Mouse (Mus musculus) limb, embryonic 12.5 days (tissue): ENCODE data around the gene Ilf2. TPM values are rescaled to one million over a fixed set of nuclear protein-coding genes. Genes with fewer than 3 reads are reported as not detected.

ENCODE experiments used
- ATAC-seq: fragments of 200-750 bp; cut with Nextera tagmentation; 2 replicates; pipeline ENCODE4 v1.8.0; 2017; ENCODE audit warnings: low read depth, moderate TSS enrichment; ENCODE audit not compliant: insufficient number of reproducible peaks, insufficient read depth, low FRiP score, low TSS enrichment
- H3K27ac ChIP-seq: fragments of 300-500 bp; sonication (generic); 2 replicates; pipeline ENCODE4 v1.5.1; 2016; ENCODE audit warnings: mild to moderate bottlenecking, moderate library complexity
- H3K27me3 ChIP-seq: fragments of 300-500 bp; sonication (generic); 2 replicates; pipeline ENCODE4 v1.6.1; 2016; ENCODE audit warnings: mild to moderate bottlenecking, moderate library complexity
- H3K36me3 ChIP-seq: fragments of 300-500 bp; sonication (generic); 2 replicates; pipeline ENCODE4 v1.6.1; 2016; ENCODE audit warnings: mild to moderate bottlenecking, moderate library complexity
- H3K4me1 ChIP-seq: fragments of 300-500 bp; sonication (generic); replicated peaks from 2 replicates; pipeline ENCODE4 v1.6.1; 2016
- H3K4me2 ChIP-seq: fragments of 300-500 bp; sonication (generic); 2 replicates; pipeline ENCODE4 v1.6.1; 2016; ENCODE audit warnings: mild to moderate bottlenecking, moderate library complexity
- H3K4me3 ChIP-seq: fragments of 300-500 bp; sonication (generic); replicated peaks from 2 replicates; pipeline ENCODE4 v1.5.1; 2016; ENCODE audit warnings: mild to moderate bottlenecking
- H3K9ac ChIP-seq: fragments of 300-500 bp; sonication (generic); replicated peaks from 2 replicates; pipeline ENCODE4 v1.6.1; 2016; ENCODE audit warnings: mild to moderate bottlenecking, moderate library complexity
- H3K9me3 ChIP-seq: fragments of 300-500 bp; sonication (generic); 2 replicates; pipeline ENCODE4 v1.6.1; 2016; ENCODE audit warnings: mild to moderate bottlenecking, moderate library complexity
- WGBS: fragments of 180-500 bp; shearing (Covaris S2); methylation state at CpG from one replicate; pipeline ENCODE4 v1.1.7; 2016; 5-methylcytosine and 5-hydroxymethylcytosine counted together
- polyA plus RNA-seq: library from polyadenylated mRNA; unstranded; fragments of >200 nt; fragmentation: Nextera tagmentation; extraction: Ambion mirVana; gene quantifications from 2 replicates; pipeline ENCODE4 v1.2.1, GENCODE M21; 2016

Gene Ilf2
- polyA plus RNA-seq, result 329 and 362 TPM in 2 replicates

GRCm38 (mm10) chr3:90475831-90476611, at the start of gene Ilf2:
TSS of gene Ilf2 (plus strand) at chr3:90476126.
- H3K27me3 ChIP-seq, result no peaks in the 10 kb centered on the region
- H3K4me1 ChIP-seq, result peaks cover 11% of the 10 kb centered on the region
- H3K36me3 ChIP-seq, result peaks cover 38% of the 10 kb centered on the region
- H3K4me3 ChIP-seq, result peak within 1 kb of the TSS; percentile 76
- under 1% methylated on average over 45 of the region's 45 CpGs for WGBS
- no peaks in the 10 kb centered on the region for H3K9me3 ChIP-seq
- peak within 1 kb of the TSS; percentile 97 for H3K27ac ChIP-seq
- ATAC-seq, result peak; percentile 99
- H3K4me2 ChIP-seq, result peak within 1 kb of the TSS; percentile 81
- peak within 1 kb of the TSS; percentile 93 for H3K9ac ChIP-seq

GRCm38 (mm10) chr3:90427574-90427973, 48.4 kb upstream of the Ilf2 start:
- Histone ChIP-seq H3K27ac (no peak overlapping the region), H3K9me3 (no peaks in the 10 kb centered on the region), H3K27me3 (no peaks in the 10 kb centered on the region), H3K4me1 (peaks cover 27% of the 10 kb centered on the region), H3K9ac (no peak overlapping the region), H3K4me3 (no peak overlapping the region), H3K36me3 (peaks cover 44% of the 10 kb centered on the region), H3K4me2 (no peak overlapping the region)
- ATAC-seq, result no peak
- WGBS, result 63% methylated on average over 1 of the region's 1 CpGs

GRCm38 (mm10) chr3:90428186-90428585, 47.7 kb upstream of the Ilf2 start:
- Histone ChIP-seq H3K4me2 (no peak overlapping the region), H3K4me3 (no peak overlapping the region), H3K27ac (no peak overlapping the region), H3K9me3 (no peaks in the 10 kb centered on the region), H3K36me3 (peaks cover 38% of the 10 kb centered on the region), H3K9ac (no peak overlapping the region), H3K4me1 (peaks cover 27% of the 10 kb centered on the region), H3K27me3 (no peaks in the 10 kb centered on the region)
- WGBS, result 88% methylated on average over 6 of the region's 6 CpGs
- no peak for ATAC-seq

- 86% methylated on average over 3 of the region's 3 CpGs for WGBS
- Histone ChIP-seq H3K27me3 (no peaks in the 10 kb centered on the region), H3K4me2 (no peak overlapping the region), H3K9me3 (no peaks in the 10 kb centered on the region), H3K9ac (no peak overlapping the region), H3K36me3 (peaks cover 25% of the 10 kb centered on the region), H3K27ac (no peak overlapping the region), H3K4me1 (peaks cover 33% of the 10 kb centered on the region), H3K4me3 (no peak overlapping the region)
- no peak for ATAC-seq
These were observed 46.4 kb upstream of the Ilf2 start for GRCm38 (mm10) chr3:90429576-90429975.

GRCm38 (mm10) chr3:90432348-90432747, 43.6 kb upstream of the Ilf2 start:
- 18% methylated on average over 2 of the region's 2 CpGs for WGBS
- Histone ChIP-seq H3K9ac (peak overlapping the region; percentile 93), H3K4me3 (peak overlapping the region; percentile 78), H3K36me3 (0 out of 2 replicates have a peak, but pooled peaks cover 16% of the 10 kb centered on the region), H3K4me2 (peak overlapping the region; percentile 76), H3K9me3 (no peaks in the 10 kb centered on the region), H3K27me3 (no peaks in the 10 kb centered on the region), H3K4me1 (peaks cover 25% of the 10 kb centered on the region), H3K27ac (no peak overlapping the region)
- no peak for ATAC-seq

DNA sequence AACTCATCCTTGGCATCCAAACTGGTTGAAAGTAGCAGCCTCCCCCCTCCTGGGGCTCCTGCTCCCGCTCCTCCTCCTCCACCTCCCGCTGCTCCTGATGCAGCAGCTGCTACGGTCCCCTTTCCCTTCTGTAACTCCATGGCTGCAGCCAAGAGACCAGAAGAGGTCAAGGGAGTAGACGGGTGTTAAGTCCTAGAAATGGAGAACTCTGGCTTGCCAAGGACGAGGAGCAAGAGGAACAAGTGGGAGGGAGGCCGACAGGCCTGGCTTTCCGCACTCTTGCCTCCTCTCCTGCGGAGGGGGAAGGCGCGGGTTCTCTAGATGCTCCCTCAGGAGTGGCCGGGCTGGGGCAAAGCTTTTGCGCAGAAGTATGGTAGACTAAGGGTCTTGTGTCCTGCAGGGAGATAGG, 43.1 kb upstream of the Ilf2 start:
- WGBS, result under 1% methylated on average over 12 of the region's 12 CpGs
- peak; percentile 13; the same call in 1 of the 2 replicates for ATAC-seq
- Histone ChIP-seq H3K4me2 (peak overlapping the region; percentile 76), H3K36me3 (0 out of 2 replicates have a peak, but pooled peaks cover 16% of the 10 kb centered on the region), H3K4me1 (peaks cover 22% of the 10 kb centered on the region), H3K27ac (peak overlapping the region; percentile 97), H3K4me3 (peak overlapping the region; percentile 78), H3K9ac (peak overlapping the region; percentile 93), H3K9me3 (no peaks in the 10 kb centered on the region), H3K27me3 (no peaks in the 10 kb centered on the region)

- Histone ChIP-seq H3K9ac (peak within 1 kb of the TSS; percentile 93), H3K27me3 (no peaks in the 10 kb centered on the region), H3K4me3 (peak within 1 kb of the TSS; percentile 78), H3K4me1 (peaks cover 22% of the 10 kb centered on the region), H3K9me3 (no peaks in the 10 kb centered on the region), H3K4me2 (peak within 1 kb of the TSS; percentile 76), H3K27ac (peak within 1 kb of the TSS; percentile 97), H3K36me3 (0 out of 2 replicates have a peak, but pooled peaks cover 16% of the 10 kb centered on the region)
- under 1% methylated on average over 52 of the region's 52 CpGs for WGBS
- ATAC-seq, result peak; percentile 99
These were observed 42.4 kb upstream of the Ilf2 start, which contains the start of gene Ints3 for GRCm38 (mm10) chr3:90433381-90434020. TSS of gene Ints3 (minus strand) at chr3:90433622.

DNA sequence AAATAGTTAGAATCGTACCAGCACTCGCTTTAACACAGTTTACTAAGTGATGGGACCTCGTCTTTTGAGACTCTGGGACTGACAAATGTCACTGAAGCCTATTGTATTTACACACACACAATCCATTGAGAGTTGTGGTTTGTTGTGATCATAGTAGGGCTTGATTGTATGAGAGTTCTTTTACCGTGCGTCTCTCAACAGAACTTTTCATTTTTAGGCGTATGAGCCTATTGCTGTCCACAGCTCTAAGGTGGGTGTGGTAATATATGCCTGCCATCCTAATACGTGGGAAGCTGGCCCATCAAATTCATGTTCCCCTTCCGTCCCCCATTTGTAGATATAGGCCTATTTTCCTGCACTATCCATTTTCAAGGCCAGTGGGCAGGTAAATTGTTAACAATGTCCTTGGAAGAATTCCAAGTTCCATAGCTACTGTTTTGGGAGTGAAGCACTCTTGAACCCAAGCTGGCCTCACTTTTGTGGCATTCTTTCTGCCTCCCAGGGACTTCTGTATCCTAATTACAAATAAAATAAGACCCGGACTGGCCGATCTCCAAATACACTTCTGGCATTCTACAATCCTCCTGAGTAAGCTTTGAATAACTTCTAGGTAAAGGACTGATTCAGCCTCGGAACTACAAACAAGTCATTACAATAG, 41.7 kb upstream of the Ilf2 start:
- H3K9me3 ChIP-seq, result no peaks in the 10 kb centered on the region
- H3K36me3 ChIP-seq, result 0 out of 2 replicates have a peak, but pooled peaks cover 9% of the 10 kb centered on the region
- peak overlapping the region; percentile 76 for H3K4me2 ChIP-seq
- peaks cover 22% of the 10 kb centered on the region for H3K4me1 ChIP-seq
- peak overlapping the region; percentile 78 for H3K4me3 ChIP-seq
- WGBS, result 63% methylated on average over 11 of the region's 11 CpGs
- no peaks in the 10 kb centered on the region for H3K27me3 ChIP-seq
- no peak for ATAC-seq
- peak overlapping the region; percentile 97; the same call in 1 of the 2 replicates for H3K27ac ChIP-seq
- no peak overlapping the region; the same call in 1 of the 2 replicates for H3K9ac ChIP-seq

DNA sequence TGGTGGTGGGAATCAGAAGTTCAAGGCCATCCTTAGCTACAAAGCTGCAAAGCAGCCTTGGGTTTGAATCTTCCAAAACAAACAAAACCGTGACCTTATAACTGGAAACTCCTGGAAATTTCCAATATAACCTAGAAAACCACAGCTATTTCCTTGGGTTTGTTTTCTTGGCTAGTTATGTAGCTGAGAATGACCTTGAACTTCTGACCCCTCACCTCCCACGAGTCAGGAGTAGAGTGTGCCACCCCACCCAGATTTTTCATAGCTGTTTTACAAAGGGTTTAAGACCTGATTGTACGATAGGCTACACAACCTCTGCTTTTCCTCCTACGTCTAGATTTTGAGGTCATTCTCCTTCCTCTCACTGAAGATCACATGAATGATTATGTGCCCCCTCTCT, 38.8 kb upstream of the Ilf2 start:
- no peak overlapping the region for H3K4me2 ChIP-seq
- no peaks in the 10 kb centered on the region for H3K9me3 ChIP-seq
- WGBS, result 74% methylated on average over 4 of the region's 4 CpGs
- no peaks in the 10 kb centered on the region for H3K36me3 ChIP-seq
- H3K27ac ChIP-seq, result no peak overlapping the region
- no peak overlapping the region for H3K4me3 ChIP-seq
- no peak for ATAC-seq
- peaks cover 9% of the 10 kb centered on the region for H3K4me1 ChIP-seq
- H3K9ac ChIP-seq, result no peak overlapping the region
- H3K27me3 ChIP-seq, result no peaks in the 10 kb centered on the region

GRCm38 (mm10) chr3:90440756-90441155, 35.2 kb upstream of the Ilf2 start:
- Histone ChIP-seq H3K9me3 (no peaks in the 10 kb centered on the region), H3K27ac (no peak overlapping the region), H3K36me3 (no peaks in the 10 kb centered on the region), H3K4me1 (peaks cover 3% of the 10 kb centered on the region), H3K4me3 (no peak overlapping the region), H3K27me3 (no peaks in the 10 kb centered on the region), H3K4me2 (no peak overlapping the region), H3K9ac (no peak overlapping the region)
- WGBS, result 76% methylated on average over 2 of the region's 2 CpGs
- ATAC-seq, result no peak

GRCm38 (mm10) chr3:90443977-90444376, 31.9 kb upstream of the Ilf2 start:
- 89% methylated on average over 3 of the region's 3 CpGs for WGBS

More at GRCm38 (mm10) chr3:90443977-90444376, 31.9 kb upstream of the Ilf2 start:
- Histone ChIP-seq H3K36me3 (no peaks in the 10 kb centered on the region), H3K27me3 (no peaks in the 10 kb centered on the region), H3K9ac (no peak overlapping the region), H3K4me2 (no peak overlapping the region), H3K27ac (no peak overlapping the region), H3K9me3 (no peaks in the 10 kb centered on the region), H3K4me3 (no peak overlapping the region), H3K4me1 (peaks cover 15% of the 10 kb centered on the region)
- no peak for ATAC-seq
